Mouse (Mus musculus): ENCODE data around the gene Hbb-y. TPM values are rescaled to one million over a fixed set of nuclear protein-coding genes. Genes with fewer than 3 reads are reported as not detected.
"Not testable (repeated sequence)": the region's sequence is repeated elsewhere in the genome, so short reads cannot be mapped to it uniquely, and the experiment has no call there.

Gene Hbb-y
- total and polyA plus RNA-seq, 2 experiments from 2014 or later, result 0.87 to 1.0 TPM

DNA sequence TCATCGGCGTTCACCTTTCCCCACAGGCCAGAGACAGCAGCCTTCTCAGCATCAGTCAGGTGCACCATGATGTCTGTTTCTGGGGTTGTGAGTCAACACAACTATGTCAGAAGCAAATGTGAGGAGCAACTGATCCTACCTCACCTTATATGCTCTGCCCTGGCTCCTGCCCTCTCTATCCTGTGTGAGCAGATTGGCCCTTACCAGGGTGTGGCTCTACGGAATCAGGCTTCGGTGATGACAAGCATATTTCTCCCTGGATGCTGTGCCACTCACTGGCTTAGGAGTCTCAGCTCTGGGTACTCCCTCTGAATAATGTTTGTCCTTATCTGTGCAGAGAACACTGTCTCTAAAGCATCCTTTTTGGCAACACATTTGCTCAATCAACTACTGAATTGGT lies 25.2 kb downstream of the Hbb-y start, which contains the start of gene Hbb-bs:
Hbb-bs (minus strand) TSS at position 289 of the 400 bp plus-strand sequence.
- no peaks in the 10 kb centered on the region for H3K9me3 ChIP-seq (ENCODE audit: low read length)

GRCm38 (mm10) chr7:103827139-103827538 lies 25.9 kb downstream of the Hbb-y start:
- H3K27me3 ChIP-seq (ENCODE audit: insufficient read depth, low read length); H3K9ac ChIP-seq; H3K4me1 ChIP-seq (ENCODE audit: insufficient read depth); H3K4me2 ChIP-seq (ENCODE audit: low read depth); DNase-seq; H3K36me3 ChIP-seq (ENCODE audit: insufficient read depth); ATAC-seq; H3K9me3 ChIP-seq (ENCODE audit: low read length); H3K27ac ChIP-seq (ENCODE audit: low read depth, low read length); H3K4me3 ChIP-seq (ENCODE audit: low read depth, low read length): not testable (repeated sequence)
- no CpG with 5 or more reads among the region's 2 CpGs for WGBS

More for the DNA sequence above, 25.2 kb downstream of the Hbb-y start, which contains the start of gene Hbb-bs:
- DNase-seq, result no peak
- Histone ChIP-seq H3K27me3 (ENCODE audit: insufficient read depth, low read length) (no peaks in the 10 kb centered on the region), H3K36me3 (ENCODE audit: insufficient read depth) (no peaks in the 10 kb centered on the region), H3K27ac (ENCODE audit: low read depth, low read length) (no peak within 1 kb of the TSS), H3K4me1 (ENCODE audit: insufficient read depth) (no peaks in the 10 kb centered on the region), H3K4me3 (ENCODE audit: low read depth, low read length) (no peak within 1 kb of the TSS), H3K4me2 (ENCODE audit: low read depth) (no peak within 1 kb of the TSS), H3K9ac (no peak within 1 kb of the TSS)
- no peak for ATAC-seq
- TF ChIP-seq CTCF (IDR thresholded peaks at IDR 0.05; ENCODE audit: low read depth), result no peak
- 96% methylated on average over 4 of the region's 4 CpGs for WGBS

- Histone ChIP-seq H3K9me3 (ENCODE audit: low read length) (no peaks in the 10 kb centered on the region), H3K4me2 (ENCODE audit: low read depth) (no peak overlapping the region), H3K36me3 (ENCODE audit: insufficient read depth) (no peaks in the 10 kb centered on the region), H3K27ac (ENCODE audit: low read depth, low read length) (no peak overlapping the region), H3K4me3 (ENCODE audit: low read depth, low read length) (no peak overlapping the region), H3K4me1 (ENCODE audit: insufficient read depth) (no peaks in the 10 kb centered on the region), H3K27me3 (ENCODE audit: insufficient read depth, low read length) (no peaks in the 10 kb centered on the region), H3K9ac (no peak overlapping the region)
- TF ChIP-seq CTCF (IDR thresholded peaks at IDR 0.05; ENCODE audit: low read depth), result no peak
- ATAC-seq, result no peak
- 64% methylated on average over 3 of the region's 3 CpGs for WGBS
- DNase-seq, result no peak
Observed at GRCm38 (mm10) chr7:103826255-103826887, 26.6 kb downstream of the Hbb-y start.

DNA sequence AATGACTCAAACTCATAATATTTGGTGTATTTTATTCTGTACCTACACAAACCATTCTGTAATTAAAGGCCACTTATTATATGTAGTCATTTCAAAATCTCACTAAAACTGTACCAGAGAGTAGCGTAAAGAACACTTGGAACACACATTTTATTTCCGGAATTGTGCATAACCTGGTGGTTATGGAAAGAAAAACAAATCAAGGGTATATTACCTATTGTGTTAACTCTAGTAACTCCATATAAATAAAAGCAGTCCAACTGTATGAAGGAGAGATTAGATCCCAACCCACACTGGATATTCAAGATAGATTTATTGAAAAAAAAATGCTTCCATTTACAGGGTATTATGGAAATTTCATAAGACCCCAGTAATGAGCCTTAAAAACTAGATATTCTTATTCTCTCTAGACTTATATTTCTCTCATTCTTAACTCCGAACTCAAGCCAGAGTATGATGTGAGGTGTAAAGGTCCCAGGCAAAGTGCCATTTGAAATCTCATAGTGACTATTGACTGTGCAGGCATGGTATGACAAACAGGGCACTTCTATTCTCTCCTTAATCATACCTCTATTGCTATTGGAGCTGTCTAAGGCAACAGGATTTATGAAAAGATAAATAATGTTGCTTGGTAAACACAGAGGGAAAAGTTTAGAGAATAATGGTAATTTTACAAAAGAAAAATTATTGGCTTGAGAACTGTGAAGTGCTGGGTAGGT lies 27.3 kb downstream of the Hbb-y start:
- DNase-seq (no peak), ATAC-seq (no peak)
- Histone ChIP-seq H3K4me1 (ENCODE audit: insufficient read depth) (no peaks in the 10 kb centered on the region), H3K4me3 (ENCODE audit: low read depth, low read length) (no peak overlapping the region), H3K9ac (no peak overlapping the region), H3K27ac (ENCODE audit: low read depth, low read length) (no peak overlapping the region), H3K27me3 (ENCODE audit: insufficient read depth, low read length) (no peaks in the 10 kb centered on the region), H3K9me3 (ENCODE audit: low read length) (no peaks in the 10 kb centered on the region), H3K4me2 (ENCODE audit: low read depth) (no peak overlapping the region), H3K36me3 (ENCODE audit: insufficient read depth) (no peaks in the 10 kb centered on the region)
- 91% methylated on average over 3 of the region's 3 CpGs for WGBS
- no peak for TF ChIP-seq CTCF (IDR thresholded peaks at IDR 0.05; ENCODE audit: low read depth)

- Histone ChIP-seq H3K4me3 (ENCODE audit: low read depth, low read length) (no peak overlapping the region), H3K9ac (no peak overlapping the region), H3K27me3 (ENCODE audit: insufficient read depth, low read length) (no peaks in the 10 kb centered on the region), H3K36me3 (ENCODE audit: insufficient read depth) (no peaks in the 10 kb centered on the region), H3K4me1 (ENCODE audit: insufficient read depth) (no peaks in the 10 kb centered on the region), H3K4me2 (ENCODE audit: low read depth) (no peak overlapping the region), H3K27ac (ENCODE audit: low read depth, low read length) (no peak overlapping the region), H3K9me3 (ENCODE audit: low read length) (no peaks in the 10 kb centered on the region)
- TF ChIP-seq CTCF (IDR thresholded peaks at IDR 0.05; ENCODE audit: low read depth), result no peak
- ATAC-seq (no peak), DNase-seq (no peak)
- 74% methylated on average over 2 of the region's 2 CpGs for WGBS
Observed at GRCm38 (mm10) chr7:103824597-103824996, 28.4 kb downstream of the Hbb-y start.

GRCm38 (mm10) chr7:103815085-103815484 lies 37.9 kb downstream of the Hbb-y start:
- not testable (repeated sequence) for H3K36me3 ChIP-seq (ENCODE audit: insufficient read depth); ATAC-seq; H3K27me3 ChIP-seq (ENCODE audit: insufficient read depth, low read length); H3K9ac ChIP-seq; H3K27ac ChIP-seq (ENCODE audit: low read depth, low read length); H3K4me1 ChIP-seq (ENCODE audit: insufficient read depth); DNase-seq; H3K4me3 ChIP-seq (ENCODE audit: low read depth, low read length); H3K4me2 ChIP-seq (ENCODE audit: low read depth); H3K9me3 ChIP-seq (ENCODE audit: low read length)
- 91% methylated on average over 1 of the region's 2 CpGs for WGBS

DNA sequence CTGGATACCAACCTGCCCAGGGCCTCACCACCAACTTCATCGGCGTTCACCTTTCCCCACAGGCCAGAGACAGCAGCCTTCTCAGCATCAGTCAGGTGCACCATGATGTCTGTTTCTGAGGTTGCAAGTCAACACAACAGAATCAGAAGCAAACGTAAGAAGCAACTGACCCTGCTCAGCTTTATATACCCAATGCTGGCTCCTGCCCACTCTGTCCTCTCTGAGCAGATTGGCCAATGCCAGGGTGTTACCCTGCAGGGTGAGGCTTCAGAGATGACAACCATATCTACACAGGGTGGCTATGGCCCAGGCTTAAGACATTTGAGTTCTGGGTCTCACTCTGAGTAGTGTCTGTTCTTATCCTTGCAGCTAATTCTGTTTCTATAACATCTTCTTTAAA lies 39.2 kb downstream of the Hbb-y start, which contains the start of gene Hbb-bt:
Hbb-bt (minus strand) TSS at position 231 of the 400 bp plus-strand sequence.
- Histone ChIP-seq H3K4me3 (ENCODE audit: low read depth, low read length) (no peak within 1 kb of the TSS), H3K9ac (no peak within 1 kb of the TSS), H3K4me2 (ENCODE audit: low read depth) (no peak within 1 kb of the TSS), H3K4me1 (ENCODE audit: insufficient read depth) (no peaks in the 10 kb centered on the region), H3K27ac (ENCODE audit: low read depth, low read length) (no peak within 1 kb of the TSS), H3K9me3 (ENCODE audit: low read length) (no peaks in the 10 kb centered on the region), H3K36me3 (ENCODE audit: insufficient read depth) (no peaks in the 10 kb centered on the region), H3K27me3 (ENCODE audit: insufficient read depth, low read length) (no peaks in the 10 kb centered on the region)
- DNase-seq (no peak), ATAC-seq (no peak)
- TF ChIP-seq CTCF (IDR thresholded peaks at IDR 0.05; ENCODE audit: low read depth), result no peak
- WGBS, result 87% methylated on average over 3 of the region's 3 CpGs

DNA sequence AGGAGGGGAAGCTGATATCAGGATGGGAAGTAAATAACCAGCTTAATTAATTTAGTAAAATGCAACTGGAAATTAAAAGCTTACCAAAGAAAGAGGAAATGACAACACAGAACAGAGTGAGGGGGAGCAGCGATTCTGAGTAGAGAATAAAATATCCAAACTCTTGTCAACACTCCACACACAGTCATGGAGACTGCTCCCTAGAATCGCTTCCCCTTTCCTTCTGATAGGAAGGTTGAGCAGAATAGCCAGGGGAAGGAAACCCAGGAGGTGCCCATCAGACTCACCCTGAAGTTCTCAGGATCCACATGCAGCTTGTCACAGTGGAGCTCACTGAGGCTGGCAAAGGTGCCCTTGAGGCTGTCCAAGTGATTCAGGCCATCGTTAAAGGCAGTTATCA lies 39.9 kb downstream of the Hbb-y start:
- no CpG with 5 or more reads among the region's 3 CpGs for WGBS
- not testable (repeated sequence) for H3K4me3 ChIP-seq (ENCODE audit: low read depth, low read length); DNase-seq; H3K9me3 ChIP-seq (ENCODE audit: low read length); H3K4me2 ChIP-seq (ENCODE audit: low read depth); ATAC-seq; H3K36me3 ChIP-seq (ENCODE audit: insufficient read depth); H3K27ac ChIP-seq (ENCODE audit: low read depth, low read length); H3K27me3 ChIP-seq (ENCODE audit: insufficient read depth, low read length); H3K4me1 ChIP-seq (ENCODE audit: insufficient read depth); H3K9ac ChIP-seq
